In genomic region chr10:107272131-107272803, GRCm38 (mm10) we compare ENCODE assay signal across 8 mouse cellular contexts. TPM values are rescaled to one million over a fixed set of nuclear protein-coding genes. Genes with fewer than 3 reads are reported as not detected.
DNase-seq lines count a peak whose midpoint lies in the region; ATAC-seq and TF ChIP-seq lines count a peak whose summit lies in the region.

No protein-coding gene starts in this region.

- H3K9me3 ChIP-seq in ES-Bruce4 (replicated peaks; ENCODE audit: control insufficient read depth, insufficient read depth, low read length, poor library complexity, severe bottlenecking): no peaks in the 10 kb centered on the region
- no peaks in the 10 kb centered on the region for H3K9me3 ChIP-seq in forebrain, embryonic 11.5 days (ENCODE audit: control insufficient read depth, low read length)

- peak; percentile 7 to 20 for DNase-seq in adrenal gland, postnatal 4 days (ENCODE audit: low spot score in 2 of 2)
- DNase-seq in forebrain, embryonic 11.5 days (ENCODE audit: low spot score): peak; percentile 77
- peak; percentile 1 for DNase-seq in heart, postnatal 25 days (ENCODE audit: low spot score)
- DNase-seq in layer of hippocampus, adult 8-10 months (ENCODE audit: low spot score in 2 of 2): peak; percentile 9 to 14
- peak; percentile 2 for DNase-seq in lung, postnatal 36 days
- peak; percentile 3 for DNase-seq in skeletal muscle tissue, adult 2 months (ENCODE audit: low read depth, low spot score)
- DNase-seq in spleen, postnatal 10 days (ENCODE audit: low spot score in 2 of 2): no peak

- ATAC-seq in forebrain, embryonic 11.5 days (replicated peaks; ENCODE audit: low FRiP score): peak; percentile 71

- 0 out of 2 replicates have a peak overlapping the region, but pooled peaks have one; percentile 14 for H3K9ac ChIP-seq in ES-Bruce4 (ENCODE audit: low read depth, poor library complexity, severe bottlenecking)
- H3K9ac ChIP-seq in forebrain, embryonic 11.5 days (ENCODE audit: low read length): peak overlapping the region; percentile 60

- H3K36me3 ChIP-seq in ES-Bruce4 (ENCODE audit: control insufficient read depth, insufficient read depth, low read length, poor library complexity, severe bottlenecking): no peaks in the 10 kb centered on the region
- no peaks in the 10 kb centered on the region for H3K36me3 ChIP-seq in forebrain, embryonic 11.5 days (ENCODE audit: control insufficient read depth, insufficient read depth, low read length)

- intact Hi-C loops in heart, postnatal 25 days (cut with DNase I): no loop called here

- TF ChIP-seq POLR2A in ES-Bruce4 (IDR thresholded peaks at IDR 0.05; ENCODE audit: insufficient read depth, low read length): no peak

- no peak overlapping the region for H3K27ac ChIP-seq in ES-Bruce4 (ENCODE audit: insufficient read depth, low read length)
- H3K27ac ChIP-seq in forebrain, embryonic 11.5 days (ENCODE audit: low read depth, low read length): no peak overlapping the region

- TF ChIP-seq EP300 in ES-Bruce4 (IDR thresholded peaks at IDR 0.05; ENCODE audit: insufficient read depth, low read depth, low read length): no peak

- H3K4me3 ChIP-seq in ES-Bruce4 (ENCODE audit: low read depth, low read length): peak overlapping the region; percentile 56
- H3K4me3 ChIP-seq in forebrain, embryonic 11.5 days (ENCODE audit: low read depth, low read length): peak overlapping the region; percentile 47

- no peaks in the 10 kb centered on the region for H3K4me1 ChIP-seq in ES-Bruce4 (ENCODE audit: control insufficient read depth, insufficient read depth, low read length)
- no peaks in the 10 kb centered on the region for H3K4me1 ChIP-seq in forebrain, embryonic 11.5 days (replicated peaks; ENCODE audit: control insufficient read depth, insufficient read depth, low read length)

- H3K27me3 ChIP-seq in ES-Bruce4 (ENCODE audit: control insufficient read depth, insufficient read depth, low read length, poor library complexity, severe bottlenecking): peaks cover 8% of the 10 kb centered on the region
- peaks cover 13% of the 10 kb centered on the region for H3K27me3 ChIP-seq in forebrain, embryonic 11.5 days (ENCODE audit: control insufficient read depth, insufficient read depth, low read length)

- TF ChIP-seq CTCF in ES-Bruce4 (IDR thresholded peaks at IDR 0.05; ENCODE audit: low read depth, low read length): no peak

- under 1% methylated on average over 41 of the region's 41 CpGs for WGBS in forebrain, embryonic 11.5 days

- H3K4me2 ChIP-seq in forebrain, embryonic 11.5 days (ENCODE audit: low read depth, low read length, severe bottlenecking): peak overlapping the region; percentile 94

RNA-seq across cellular contexts. Expression of gene Lin7a, which starts 0.8 kb away (rescaled TPM):
- not detected in 2 replicates for polyA plus RNA-seq in ES-Bruce4 (2011; ENCODE audit: insufficient read depth, insufficient read length, low read depth, missing spikeins)
- total RNA-seq in adrenal gland, postnatal 4 days (2021): 1 to 10 TPM; 2.3 to 2.4 TPM
- 3.6 and 3.9 TPM in 2 replicates for polyA plus RNA-seq in forebrain, embryonic 11.5 days (2014; fragmentation: Nextera tagmentation; extraction: Ambion mirVana)
- 1 to 10 TPM; 1.2 to 1.4 TPM for total RNA-seq in heart, postnatal 25 days (2021)
- total RNA-seq in layer of hippocampus, adult 8-10 months (2022): 10 to 100 TPM; 28.8 to 30.7 (median 29.3) TPM

Comparison
In these comparisons a context has a peak if more than half of its experiments do, and no peak if none do; other contexts are left out.
1. DNase-seq: peak in adrenal gland, postnatal 4 days (2 of 2), forebrain, embryonic 11.5 days (single experiment), heart, postnatal 25 days (single experiment), layer of hippocampus, adult 8-10 months (2 of 2), lung, postnatal 36 days (single experiment) and skeletal muscle tissue, adult 2 months (single experiment); none in spleen, postnatal 10 days (0 of 2).
2. RNA of gene Lin7a, which starts 0.8 kb away (total RNA-seq): 28.8 to 30.7 TPM in layer of hippocampus, adult 8-10 months; 2.3 to 2.4 TPM in adrenal gland, postnatal 4 days and 1.2 to 1.4 TPM in heart, postnatal 25 days; every median in the first group is over 4 times any median in the second.